Mouse (Mus musculus) CH12.LX (cell line): ENCODE measurements around the gene Pou4f1. TPM values are rescaled to one million over a fixed set of nuclear protein-coding genes. Genes with fewer than 3 reads are reported as not detected.

Source experiments
- DNase-seq: peaks from one replicate; pipeline ENCODE4 v3.0.0-alpha.2; 2013; ENCODE audit errors: extremely low read depth
- H3K27ac ChIP-seq: 2 replicates; pipeline ENCODE4 v1.5.1; 2012; ENCODE audit warnings: low read depth, mild to moderate bottlenecking, control low read depth, moderate library complexity; ENCODE audit not compliant: insufficient read depth
- H3K27me3 ChIP-seq: replicated peaks from 2 replicates; pipeline ENCODE3; 2012; ENCODE audit warnings: inconsistent platforms
- H3K36me3 ChIP-seq, 2 experiments: replicated peaks in 1 of 2; 2 replicates each; pipeline versions ENCODE3 to v1.6.1; 2012; ENCODE audit warnings: inconsistent platforms in 1 of 2, low read length in 1 of 2, mild to moderate bottlenecking in 1 of 2, mixed read lengths in 1 of 2, moderate library complexity in 1 of 2; ENCODE audit not compliant: control insufficient read depth in 1 of 2, insufficient read depth in 1 of 2
- H3K4me1 ChIP-seq, 2 experiments: 2 replicates each; pipeline ENCODE4 v1.6.1; 2012; ENCODE audit warnings: inconsistent platforms in 1 of 2, moderate library complexity in 1 of 2; ENCODE audit not compliant: insufficient read depth in 2 of 2, control insufficient read depth in 1 of 2
- H3K4me2 ChIP-seq: 2 replicates; pipeline ENCODE4 v1.6.1; 2012; ENCODE audit warnings: low read depth, mild to moderate bottlenecking, control low read depth; ENCODE audit not compliant: poor library complexity, insufficient read depth, severe bottlenecking
- H3K4me3 ChIP-seq, 3 experiments: fragments of 150-350 bp in 1 of 3; sonication (generic) in 1 of 3; replicated peaks in 1 of 3; 2 replicates each; pipeline versions ENCODE3 to v1.5.1; 2011 to 2012; ENCODE audit warnings: low read depth in 2 of 3, low read length in 2 of 3, mild to moderate bottlenecking in 2 of 3, moderate library complexity in 2 of 3, control low read depth in 1 of 3, improper control_type of control experiment in 1 of 3, inconsistent platforms in 1 of 3, mixed read lengths in 1 of 3; ENCODE audit not compliant: poor library complexity in 1 of 3
- H3K79me2 ChIP-seq: replicated peaks from 2 replicates; pipeline ENCODE4 v1.6.1; 2012; ENCODE audit warnings: mild to moderate bottlenecking, moderate library complexity; ENCODE audit not compliant: control insufficient read depth, poor library complexity, insufficient read depth, severe bottlenecking; ENCODE audit errors: extremely low read depth
- H3K9ac ChIP-seq: 2 replicates; pipeline ENCODE4 v1.6.1; 2012; ENCODE audit warnings: low read depth, mild to moderate bottlenecking, control low read depth, moderate library complexity; ENCODE audit not compliant: insufficient read depth
- H3K9me3 ChIP-seq: replicated peaks from 2 replicates; pipeline ENCODE3; 2012; ENCODE audit warnings: low read length, inconsistent platforms, mixed read lengths
- BHLHE40 ChIP-seq: IDR thresholded peaks from 2 replicates; pipeline ENCODE4 v1.6.1; 2011; ENCODE audit warnings: mild to moderate bottlenecking, low read depth, low read length, improper control_type of control experiment
- CHD1 ChIP-seq: IDR thresholded peaks from 2 replicates; pipeline ENCODE4 v1.6.1; 2012; ENCODE audit warnings: low read depth, low read length, improper control_type of control experiment, inconsistent platforms
- CHD2 ChIP-seq: IDR thresholded peaks from 2 replicates; pipeline ENCODE4 v1.6.1; 2011; ENCODE audit warnings: low read length, improper control_type of control experiment
- CTCF ChIP-seq, 2 experiments: IDR thresholded peaks in 1 of 2; conservative IDR thresholded peaks in 1 of 2; 2 replicates each; pipeline ENCODE4 v1.5.1; 2011 to 2012; ENCODE audit warnings: low read depth in 2 of 2, low read length in 2 of 2, improper control_type of control experiment in 1 of 2, inconsistent platforms in 1 of 2, mild to moderate bottlenecking in 1 of 2, moderate library complexity in 1 of 2
- ELF1 ChIP-seq: IDR thresholded peaks from 2 replicates; pipeline ENCODE4 v1.6.1; 2014; ENCODE audit warnings: low read depth, mild to moderate bottlenecking, inconsistent platforms, low read length, improper control_type of control experiment
- HCFC1 ChIP-seq: IDR thresholded peaks from 2 replicates; pipeline ENCODE4 v1.6.1; 2012; ENCODE audit warnings: low read depth, mild to moderate bottlenecking, inconsistent platforms, low read length, improper control_type of control experiment
- IRF4 ChIP-seq: IDR thresholded peaks from 2 replicates; pipeline ENCODE4 v1.6.1; 2014; ENCODE audit warnings: low read depth, mild to moderate bottlenecking, inconsistent platforms, low read length, improper control_type of control experiment
- JUN ChIP-seq: IDR thresholded peaks from 2 replicates; pipeline ENCODE4 v1.6.1; 2011; ENCODE audit warnings: low read depth, mild to moderate bottlenecking, low read length, improper control_type of control experiment, moderate library complexity; ENCODE audit not compliant: insufficient read depth
- JUND ChIP-seq: conservative IDR thresholded peaks from 2 replicates; pipeline ENCODE4 v1.6.1; 2011; ENCODE audit warnings: low read depth, low read length, improper control_type of control experiment
- RAD21 ChIP-seq: IDR thresholded peaks from 2 replicates; pipeline ENCODE4 v1.6.1; 2011; ENCODE audit warnings: low read depth, mild to moderate bottlenecking, low read length, improper control_type of control experiment, moderate library complexity
- TBP ChIP-seq: conservative IDR thresholded peaks from 2 replicates; pipeline ENCODE4 v1.6.1; 2011; ENCODE audit warnings: low read depth, low read length, improper control_type of control experiment
- TCF12 ChIP-seq: IDR thresholded peaks from 2 replicates; pipeline ENCODE4 v1.6.1; 2014; ENCODE audit warnings: low read depth, mild to moderate bottlenecking, inconsistent platforms, low read length, improper control_type of control experiment
- ZC3H11A ChIP-seq: IDR thresholded peaks from 2 replicates; pipeline ENCODE4 v1.6.1; 2012; ENCODE audit warnings: low read depth, mild to moderate bottlenecking, inconsistent platforms, low read length, improper control_type of control experiment
- ZKSCAN1 ChIP-seq: IDR thresholded peaks from 2 replicates; pipeline ENCODE4 v1.6.1; 2012; ENCODE audit warnings: low read depth, inconsistent platforms, low read length, improper control_type of control experiment, borderline replicate concordance
- dilution Hi-C: fragments of 300-500 bp; cut with MboI; formaldehyde crosslinking; loops from 2 replicates; pipeline ENCODE4 v1.14.3; 2020; ENCODE audit warnings: low sequenced_read_pairs; ENCODE audit not compliant: extremely low pct_unique_long_range_greater_than_20kb, extremely low pct_ligation_motif_present
- in situ Hi-C: fragments of 300-500 bp; cut with MboI; formaldehyde crosslinking; loops from 3 replicates; pipeline ENCODE4 v1.14.3; 2019; ENCODE audit warnings: low sequenced_read_pairs, low pct_ligation_motif_present, low pct_unique_long_range_greater_than_20kb, mixed read lengths
- polyA plus RNA-seq: library from polyadenylated mRNA; unstranded; fragments of >175 nt; gene quantifications from 2 replicates; pipeline ENCODE4 v1.2.1, GENCODE M21; 2012; ENCODE audit warnings: low read depth; ENCODE audit not compliant: insufficient read length
- total RNA-seq, 2 experiments: library from RNA; depleted of rRNA; stranded (reverse); fragments of 300-350 nt in 1 of 2; fragments of >200 nt in 1 of 2; gene quantifications; 2 replicates each; pipeline ENCODE4 v1.2.3; 2012 to 2014

Pou4f1 gene
- total and polyA plus RNA-seq, 3 experiments, result 1.1 to 4.2 (median 1.5) TPM

DNA sequence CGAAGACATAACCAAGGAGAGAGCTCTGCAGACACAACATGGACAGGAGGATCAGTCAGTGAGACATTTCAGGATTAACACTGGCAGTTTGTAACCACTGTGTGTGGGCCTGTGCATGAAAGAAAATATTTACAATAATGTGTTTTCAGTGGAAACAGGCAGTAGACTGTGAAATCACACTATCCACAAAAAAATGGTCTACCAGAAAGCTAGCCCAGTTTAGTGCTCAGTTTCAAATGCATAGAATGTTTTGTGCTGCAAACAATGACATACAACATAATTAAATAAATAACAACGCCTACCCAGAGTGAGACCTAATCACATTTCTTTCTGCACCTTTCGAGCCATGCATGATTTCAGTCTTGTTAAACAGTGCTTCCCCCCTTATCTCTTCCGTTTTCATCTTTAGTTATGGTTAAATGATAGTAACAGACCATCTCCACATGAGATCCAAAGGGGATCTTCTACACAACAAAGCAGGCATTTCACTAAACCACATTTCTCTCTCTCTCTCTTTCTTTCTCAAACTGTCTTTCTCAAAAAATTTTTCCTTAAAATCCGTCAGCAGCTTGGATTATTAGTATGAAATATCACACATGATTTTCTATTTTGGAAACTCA, 4.1 kb downstream of the Pou4f1 start:
- H3K79me2 ChIP-seq, result no peaks in the 10 kb centered on the region
- no peak for TF ChIP-seq HCFC1
- no peak for TF ChIP-seq RAD21
- no peak for TF ChIP-seq JUND
- in situ Hi-C loops (no loop called here), dilution Hi-C loops (no loop called here)
- no peak overlapping the region for H3K27ac ChIP-seq
- H3K4me3 ChIP-seq, result no peak overlapping the region
- DNase-seq, result no peak
- peaks cover 0 to 13% of the 10 kb centered on the region in 2 experiments for H3K36me3 ChIP-seq
- no peak overlapping the region for H3K9ac ChIP-seq
- no peaks in the 10 kb centered on the region; a peak in 1 of 4 replicates for H3K4me1 ChIP-seq
- H3K9me3 ChIP-seq, result peaks cover 6% of the 10 kb centered on the region
- H3K4me2 ChIP-seq, result no peak overlapping the region
- H3K27me3 ChIP-seq, result peaks cover 7% of the 10 kb centered on the region

- DNase-seq, result no peak
- TF ChIP-seq IRF4, result no peak
- TF ChIP-seq CHD1, result no peak
- TF ChIP-seq TBP, result no peak
- TF ChIP-seq ELF1, result no peak
- no peak for TF ChIP-seq CTCF (conservative IDR thresholded peaks at IDR 0.05 in 1 of 2, IDR thresholded peaks at IDR 0.05 in 1 of 2; ENCODE audit: low read depth in 2 of 2, low read length in 2 of 2)
- TF ChIP-seq ZKSCAN1, result no peak
- TF ChIP-seq CHD2, result no peak
- TF ChIP-seq BHLHE40, result no peak
- no peak for TF ChIP-seq TCF12
- no peak for TF ChIP-seq ZC3H11A
- TF ChIP-seq JUN, result no peak
- no peak overlapping the region for H3K4me3 ChIP-seq
- H3K27ac ChIP-seq, result no peak overlapping the region
- dilution Hi-C loops (no loop called here), in situ Hi-C loops (no loop called here)
- H3K9me3 ChIP-seq, result peaks cover 5% of the 10 kb centered on the region
- H3K27me3 ChIP-seq, result no peaks in the 10 kb centered on the region
- no peak overlapping the region for H3K4me2 ChIP-seq
- no peaks in the 10 kb centered on the region for H3K79me2 ChIP-seq
- peaks cover 0 to 12% of the 10 kb centered on the region in 2 experiments for H3K36me3 ChIP-seq
- H3K4me1 ChIP-seq, result no peaks in the 10 kb centered on the region
- no peak overlapping the region for H3K9ac ChIP-seq
These were observed 6.2 kb downstream of the Pou4f1 start for GRCm38 (mm10) chr14:104461286-104462240.
